Mouse (Mus musculus): Measurements from ENCODE around the gene Mrtfa.

- TF ChIP-seq CTCF (IDR thresholded peaks at IDR 0.05; ENCODE audit: borderline replicate concordance, insufficient read depth, low read length) = peak; percentile 69
- no peak for TF ChIP-seq POLR2A (IDR thresholded peaks at IDR 0.05; ENCODE audit: low read depth, low read length)
Observed at GRCm38 (mm10) chr15:81239261-81239660, 48.7 kb upstream of the Mrtfa start.

Measured in embryonic fibroblast, embryonic 13.5 days (primary cell).